Mouse (Mus musculus) induced T-regulatory cell, adult 2 months (primary cell): ENCODE results near the gene Olfr312.
A peak's percentile ranks its signal among the peaks of the same experiment; 100 is the strongest.

Experiments
- DNase-seq: peaks from one replicate; pipeline ENCODE4 v3.0.0-alpha.2; 2012; ENCODE audit warnings: low read depth

Gene Olfr312

GRCm38 (mm10) chr11:58860744-58861143 lies 31.7 kb downstream of the Olfr312 start:
- no peak for DNase-seq

GRCm38 (mm10) chr11:58867039-58867953 lies 38.3 kb downstream of the Olfr312 start, which contains the start of gene 2810021J22Rik:
Gene 2810021J22Rik, plus strand, starts transcription at chr11:58867216.
- DNase-seq = peak; percentile 92

GRCm38 (mm10) chr11:58867954-58868330 lies 38.9 kb downstream of the Olfr312 start:
- DNase-seq = no peak

GRCm38 (mm10) chr11:58870961-58871360 lies 41.9 kb downstream of the Olfr312 start:
- no peak for DNase-seq

- no peak for DNase-seq
These were observed 54.7 kb downstream of the Olfr312 start for GRCm38 (mm10) chr11:58883756-58884155.
